Mouse (Mus musculus) stomach, adult 2 months (tissue): Measurements from ENCODE around the gene Chrna5. TPM values are rescaled to one million over a fixed set of nuclear protein-coding genes. Genes with fewer than 3 reads are reported as not detected.

Experiments
- polyA plus RNA-seq: library from polyadenylated mRNA; depleted of rRNA; stranded (reverse); fragments of >200 nt; gene quantifications from 2 replicates; pipeline ENCODE4 v1.2.3, GENCODE M21; 2012; rRNA removed

Gene Chrna5
- polyA plus RNA-seq: 0.02 TPM in 1 of 2 replicates, not detected in the other

GRCm38 (mm10) chr9:54980674-54981073 is at the start of gene Chrna5:
TSS of gene Chrna5 (plus strand) at chr9:54980880.

GRCm38 (mm10) chr9:54950575-54951321 is 29.9 kb upstream of the Chrna5 start, which contains the start of the genes Psma4 and AY074887:
TSS of gene Psma4 (plus strand) at chr9:54950790.
TSS of gene AY074887 (minus strand) at chr9:54950998.

DNA sequence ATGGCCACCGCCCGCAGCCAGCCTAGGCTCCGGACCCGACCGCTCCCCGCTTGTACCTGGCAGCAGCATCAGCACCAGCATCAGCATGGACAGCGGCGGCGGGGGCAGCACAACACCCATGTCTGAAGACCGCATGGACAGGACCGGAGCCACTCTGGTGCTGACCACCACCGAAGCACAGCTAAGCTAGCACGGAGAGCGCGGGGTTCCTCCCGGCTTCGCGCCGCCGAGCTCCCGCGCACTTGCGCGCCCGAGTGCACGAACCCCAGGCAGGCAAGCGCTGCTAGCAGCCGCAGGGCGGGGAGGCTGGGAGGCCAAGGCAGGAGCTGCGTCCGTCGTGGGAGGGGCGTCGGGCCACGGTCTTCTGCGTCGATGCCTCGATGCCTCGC is 45.6 kb downstream of the Chrna5 start, which contains the start of gene Chrna3:
Gene Chrna3, minus strand, starts transcription at position 288 of the 389 bp plus-strand sequence.

DNA sequence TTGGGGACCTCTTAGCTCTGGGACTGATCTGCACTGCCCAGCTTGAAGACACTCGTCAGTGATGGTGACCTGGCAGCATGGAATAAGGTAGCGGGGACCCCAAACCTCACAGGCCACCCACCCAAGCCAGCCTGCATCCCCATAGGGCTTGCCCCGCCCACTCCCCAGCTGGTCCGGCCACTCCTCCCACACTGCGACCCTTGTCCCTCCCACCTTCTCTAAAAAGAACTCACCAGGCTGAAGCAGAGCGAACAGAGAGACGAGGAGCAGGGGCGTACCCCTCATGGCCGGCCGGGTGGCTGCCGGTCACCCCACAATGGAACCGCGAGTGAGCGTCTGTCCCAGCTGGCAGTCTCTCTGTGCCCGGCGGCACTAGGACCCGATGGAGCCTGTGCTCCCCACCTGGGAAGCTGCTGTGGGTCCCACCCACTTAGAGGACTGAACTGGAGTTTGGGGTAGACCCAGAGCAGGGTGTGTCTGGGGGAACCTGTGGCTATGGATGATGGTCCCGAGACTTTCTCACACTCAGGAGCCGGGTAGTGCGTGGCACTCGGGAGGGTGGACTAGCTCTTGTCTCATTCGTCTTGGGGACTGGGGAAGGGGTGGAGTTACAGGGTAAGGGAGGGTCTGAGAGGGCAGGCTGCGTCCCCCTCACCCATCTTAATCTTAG is 67.7 kb downstream of the Chrna5 start, which contains the start of gene Chrnb4:
Gene Chrnb4, minus strand, starts transcription at position 569 of the 670 bp plus-strand sequence.

Other genes starting within 250 kb of the Chrna5 start
- gene Wdr61, start 246.4 kb upstream of the Chrna5 start, polyA plus RNA-seq: 5.5 and 10.0 TPM in 2 replicates
- 0.92 and 2.6 TPM in 2 replicates for gene Crabp1, start 216.1 kb upstream of the Chrna5 start, polyA plus RNA-seq
- 0.16 and 0.57 TPM in 2 replicates for gene Ireb2, start 117.1 kb upstream of the Chrna5 start, polyA plus RNA-seq
- 0.11 and 0.29 TPM in 2 replicates for gene Hykk, start 63.6 kb upstream of the Chrna5 start, polyA plus RNA-seq
- 4.7 and 6.8 TPM in 2 replicates for gene Psma4, start 30.1 kb upstream of the Chrna5 start, polyA plus RNA-seq
- not detected in 2 replicates for gene AY074887, start 29.9 kb upstream of the Chrna5 start, polyA plus RNA-seq
- 0.52 and 0.71 TPM in 2 replicates for gene Chrna3, start 45.7 kb downstream of the Chrna5 start, polyA plus RNA-seq
- gene Chrnb4, start 67.9 kb downstream of the Chrna5 start, polyA plus RNA-seq: 1.2 and 1.3 TPM in 2 replicates
- 6.3 and 7.2 TPM in 2 replicates for gene Ube2q2, start 168.0 kb downstream of the Chrna5 start, polyA plus RNA-seq
- gene Fbxo22, start 228.0 kb downstream of the Chrna5 start, polyA plus RNA-seq: 3.1 and 3.2 TPM in 2 replicates